In the genomic region with DNA sequence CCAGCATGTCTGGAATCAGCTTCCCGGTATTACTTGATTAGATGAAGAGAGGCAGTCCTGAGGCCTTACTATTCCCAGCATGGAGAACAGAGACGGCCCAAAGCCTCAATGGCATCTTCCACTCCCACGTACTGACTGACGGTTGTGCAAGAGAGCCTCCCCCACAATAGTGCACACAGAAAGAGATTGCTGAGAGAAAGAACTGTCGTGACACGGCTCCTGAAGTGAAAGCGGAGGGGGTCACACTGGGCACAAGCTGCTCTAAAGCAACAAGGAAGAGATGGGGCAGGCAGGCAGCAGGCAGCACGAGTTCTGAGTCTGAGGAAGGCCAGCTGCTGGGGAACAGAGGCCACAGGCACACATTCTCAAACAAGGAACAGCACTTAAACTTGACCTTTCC, we compare ENCODE assay signal across 20 mouse cellular contexts.
DNase-seq lines count a peak whose midpoint lies in the region; ATAC-seq and TF ChIP-seq lines count a peak whose summit lies in the region.
"Had no signal": no experiment of that assay in that cellular context is flagged by ENCODE, and none has a peak within 500 bp of the region (broad histone marks: within the 10 kb centered on the region; RNA-seq: fewer than 3 reads in every experiment).

No protein-coding gene starts in this region.

- H3K9me3 ChIP-seq in heart, embryonic 15.5 days (replicated peaks) = no peaks in the 10 kb centered on the region
- H3K9me3 ChIP-seq in midbrain, embryonic 12.5 days = no peaks in the 10 kb centered on the region
- H3K9me3 ChIP-seq in midbrain, embryonic 10.5 days (replicated peaks) = no peaks in the 10 kb centered on the region
- H3K9me3 ChIP-seq: embryonic facial prominence, embryonic 10.5 days; forebrain, embryonic 12.5 days; hindbrain, embryonic 10.5 days; lung, embryonic 15.5 days; megakaryocyte, embryonic 14.5 days; neural tube, embryonic 12.5 days had no signal

- no peak for TF ChIP-seq CTCF in heart, adult 2 months (IDR thresholded peaks at IDR 0.05)

- H3K4me1 ChIP-seq in heart, embryonic 15.5 days (replicated peaks) = no peaks in the 10 kb centered on the region
- no peaks in the 10 kb centered on the region for H3K4me1 ChIP-seq in heart, adult 2 months (ENCODE audit: control insufficient read depth, insufficient read depth, low read length)
- H3K4me1 ChIP-seq in midbrain, embryonic 12.5 days = no peaks in the 10 kb centered on the region
- no peaks in the 10 kb centered on the region for H3K4me1 ChIP-seq in midbrain, embryonic 10.5 days
- H3K4me1 ChIP-seq: embryonic facial prominence, embryonic 10.5 days; megakaryocyte, embryonic 14.5 days; neural tube, embryonic 12.5 days had no signal

- no peaks in the 10 kb centered on the region for H3K27me3 ChIP-seq in heart, embryonic 15.5 days
- no peaks in the 10 kb centered on the region for H3K27me3 ChIP-seq in heart, adult 2 months (ENCODE audit: control insufficient read depth, insufficient read depth, low read length)
- no peaks in the 10 kb centered on the region for H3K27me3 ChIP-seq in midbrain, embryonic 12.5 days
- no peaks in the 10 kb centered on the region for H3K27me3 ChIP-seq in midbrain, embryonic 10.5 days (ENCODE audit: low read depth, poor library complexity, severe bottlenecking)
- H3K27me3 ChIP-seq: forebrain, embryonic 12.5 days; lung, embryonic 15.5 days; megakaryocyte, embryonic 14.5 days; neural tube, embryonic 12.5 days had no signal

- WGBS in heart, embryonic 15.5 days = 54% methylated on average over 8 of the region's 8 CpGs
- 56% methylated on average over 8 of the region's 8 CpGs for WGBS in heart, adult 2 months
- 68% methylated on average over 8 of the region's 8 CpGs for WGBS in midbrain, embryonic 12.5 days
- WGBS in midbrain, embryonic 10.5 days = 79% methylated on average over 8 of the region's 8 CpGs

- intact Hi-C loops in heart, adult 2 months (cut with DNase I) = no loop called here

- H3K4me2 ChIP-seq in heart, embryonic 15.5 days = no peak overlapping the region
- no peak overlapping the region for H3K4me2 ChIP-seq in midbrain, embryonic 12.5 days (replicated peaks)
- H3K4me2 ChIP-seq: forebrain, embryonic 12.5 days; lung, embryonic 15.5 days; neural tube, embryonic 12.5 days had no signal

- no peak overlapping the region for H3K9ac ChIP-seq in heart, embryonic 15.5 days
- no peak overlapping the region for H3K9ac ChIP-seq in heart, adult 2 months (ENCODE audit: low read depth, low read length)
- no peak overlapping the region for H3K9ac ChIP-seq in midbrain, embryonic 12.5 days (replicated peaks)
- H3K9ac ChIP-seq: forebrain, embryonic 12.5 days; lung, embryonic 15.5 days; neural tube, embryonic 12.5 days had no signal

- TF ChIP-seq EP300 in heart, adult 2 months (IDR thresholded peaks at IDR 0.05; ENCODE audit: insufficient read depth, low read depth, low read length) = no peak

- H3K4me3 ChIP-seq in heart, embryonic 15.5 days = no peak overlapping the region
- no peak overlapping the region for H3K4me3 ChIP-seq in heart, adult 2 months
- H3K4me3 ChIP-seq in midbrain, embryonic 12.5 days = no peak overlapping the region
- no peak overlapping the region for H3K4me3 ChIP-seq in midbrain, embryonic 10.5 days
- H3K4me3 ChIP-seq: embryonic facial prominence, embryonic 10.5 days; forebrain, embryonic 12.5 days; hindbrain, embryonic 10.5 days; left cerebral cortex, adult 2 months; lung, embryonic 15.5 days; megakaryocyte, embryonic 14.5 days; neural tube, embryonic 12.5 days had no signal

- no peaks in the 10 kb centered on the region for H3K79me2 ChIP-seq in heart, adult 2 months (replicated peaks; ENCODE audit: control insufficient read depth, insufficient read depth, low read length)

- no peak for TF ChIP-seq POLR2A in heart, adult 2 months (IDR thresholded peaks at IDR 0.05; ENCODE audit: insufficient read depth, low read depth, low read length)

- no peak for ATAC-seq in heart, embryonic 15.5 days (replicated peaks; ENCODE audit: insufficient number of reproducible peaks, insufficient read depth, low FRiP score, low read depth)
- ATAC-seq in midbrain, embryonic 12.5 days (ENCODE audit: low FRiP score, low read depth) = no peak

- no peak for DNase-seq in heart, adult 2 months
- DNase-seq in kidney, postnatal 4 days = peak; percentile 10 to 41
- no peak for DNase-seq in kidney, postnatal 10 days
- DNase-seq in midbrain, embryonic 10.5 days (ENCODE audit: low spot score) = no peak
- DNase-seq in gonadal fat pad, adult 2 months (ENCODE audit: low read depth) = peak; percentile 16
- DNase-seq: cerebellum, adult 9-10 months; gastrocnemius, postnatal 36 days; kidney, adult 18-20 months; left cerebral cortex, postnatal 4 days; liver; thymus, postnatal 36 days had no signal

- H3K27ac ChIP-seq in heart, embryonic 15.5 days = 0 out of 2 replicates have a peak overlapping the region, but pooled peaks have one; percentile 26
- H3K27ac ChIP-seq in heart, adult 2 months = no peak overlapping the region
- H3K27ac ChIP-seq in midbrain, embryonic 12.5 days (replicated peaks) = peak overlapping the region; percentile 52
- no peak overlapping the region for H3K27ac ChIP-seq in midbrain, embryonic 10.5 days (replicated peaks)
- H3K27ac ChIP-seq: embryonic facial prominence, embryonic 10.5 days; forebrain, embryonic 12.5 days; hindbrain, embryonic 10.5 days; left cerebral cortex, adult 2 months; lung, embryonic 15.5 days; neural tube, embryonic 12.5 days had no signal

- peaks cover 40% of the 10 kb centered on the region for H3K36me3 ChIP-seq in heart, embryonic 15.5 days
- no peaks in the 10 kb centered on the region for H3K36me3 ChIP-seq in heart, adult 2 months (ENCODE audit: control insufficient read depth, insufficient read depth, low read length)
- H3K36me3 ChIP-seq in midbrain, embryonic 12.5 days = peaks cover 33% of the 10 kb centered on the region
- peaks cover 54% of the 10 kb centered on the region for H3K36me3 ChIP-seq in midbrain, embryonic 10.5 days

Comparison
In these comparisons a context has a peak if more than half of its experiments do, and no peak if none do; other contexts are left out.
1. H3K27ac ChIP-seq: peak in heart, embryonic 15.5 days (single experiment) and midbrain, embryonic 12.5 days (single experiment); none in heart, adult 2 months (single experiment) and midbrain, embryonic 10.5 days (single experiment).
2. DNase-seq: peak in kidney, postnatal 4 days (2 of 2) and gonadal fat pad, adult 2 months (single experiment); none in heart, adult 2 months (0 of 2), kidney, postnatal 10 days (single experiment) and midbrain, embryonic 10.5 days (single experiment).